Mouse (Mus musculus): ENCODE measurements around the gene Ccdc40.

Ccdc40 gene

GRCm38 (mm10) chr11:119208870-119209370 is 19.5 kb upstream of the Ccdc40 start:
- DNase-seq (ENCODE audit: low spot score): no peak

- peak; percentile 50 for DNase-seq (ENCODE audit: low spot score)
Measured at GRCm38 (mm10) chr11:119209371-119210025, 18.9 kb upstream of the Ccdc40 start.

GRCm38 (mm10) chr11:119210321-119211100 is 17.9 kb upstream of the Ccdc40 start:
- DNase-seq (ENCODE audit: low spot score): peak; percentile 55

- DNase-seq (ENCODE audit: low spot score): no peak
Measured at GRCm38 (mm10) chr11:119211604-119212309, 16.6 kb upstream of the Ccdc40 start.

GRCm38 (mm10) chr11:119213166-119213885 is 15.0 kb upstream of the Ccdc40 start:
- DNase-seq (ENCODE audit: low spot score): no peak

- peak; percentile 55 for DNase-seq (ENCODE audit: low spot score)
Measured at GRCm38 (mm10) chr11:119215038-119215904, 13.1 kb upstream of the Ccdc40 start.

GRCm38 (mm10) chr11:119215905-119216507 is 12.4 kb upstream of the Ccdc40 start:
- DNase-seq (ENCODE audit: low spot score): peak; percentile 57

- no peak for DNase-seq (ENCODE audit: low spot score)
Measured at GRCm38 (mm10) chr11:119217861-119218260, 10.5 kb upstream of the Ccdc40 start.

GRCm38 (mm10) chr11:119219816-119220465 is 8.4 kb upstream of the Ccdc40 start:
- DNase-seq (ENCODE audit: low spot score): peak; percentile 50

GRCm38 (mm10) chr11:119221812-119222510 is 6.4 kb upstream of the Ccdc40 start:
- DNase-seq (ENCODE audit: low spot score): no peak

GRCm38 (mm10) chr11:119223124-119223890 is 5.1 kb upstream of the Ccdc40 start:
- peak; percentile 55 for DNase-seq (ENCODE audit: low spot score)

GRCm38 (mm10) chr11:119224926-119225325 is 3.4 kb upstream of the Ccdc40 start:
- no peak for DNase-seq (ENCODE audit: low spot score)

- no peak for DNase-seq (ENCODE audit: low spot score)
Measured at GRCm38 (mm10) chr11:119225634-119226033, 2.7 kb upstream of the Ccdc40 start.

GRCm38 (mm10) chr11:119227591-119227990 is 781 bp upstream of the Ccdc40 start:
- no peak for DNase-seq (ENCODE audit: low spot score)

GRCm38 (mm10) chr11:119228846-119229626 is 664 bp downstream of the Ccdc40 start:
- DNase-seq (ENCODE audit: low spot score): peak; percentile 58

- no peak for DNase-seq (ENCODE audit: low spot score)
Measured at GRCm38 (mm10) chr11:119234770-119235169, 6.4 kb downstream of the Ccdc40 start.

GRCm38 (mm10) chr11:119235596-119235995 is 7.2 kb downstream of the Ccdc40 start:
- peak; percentile 55 for DNase-seq (ENCODE audit: low spot score)

GRCm38 (mm10) chr11:119236354-119236753 is 8.0 kb downstream of the Ccdc40 start:
- DNase-seq (ENCODE audit: low spot score): no peak

All from ovary, postnatal 14 days (tissue).